Mouse (Mus musculus) left cerebral cortex, adult 18-20 months (tissue): ENCODE data around the gene Gak. TPM values are rescaled to one million over a fixed set of nuclear protein-coding genes. Genes with fewer than 3 reads are reported as not detected.
A peak's percentile ranks its signal among the peaks of the same experiment; 100 is the strongest.

Experiments used
- DNase-seq, 2 experiments: peaks; one replicate each; pipeline ENCODE4 v3.0.0; 2021 to 2022; ENCODE audit warnings: low spot score in 2 of 2, mixed read lengths in 1 of 2
- total RNA-seq, 2 experiments: library from RNA; stranded (reverse); gene quantifications; 2 replicates each; pipeline ENCODE4 v1.2.3; 2021

The Gak gene
- total RNA-seq, 2 experiments from 2014 or later: 95.7 to 98.5 TPM

GRCm38 (mm10) chr5:108610426-108610825 lies 19.1 kb downstream of the Gak start:
- DNase-seq: no peak

- peak; percentile 22 to 42 for DNase-seq
Measured at GRCm38 (mm10) chr5:108602537-108602936, 27.0 kb downstream of the Gak start.

GRCm38 (mm10) chr5:108599923-108600322 lies 29.6 kb downstream of the Gak start:
- no peak for DNase-seq

- DNase-seq: peak; percentile 62 to 77
Measured at GRCm38 (mm10) chr5:108581361-108581891, 48.1 kb downstream of the Gak start.

- DNase-seq: no peak
Measured at GRCm38 (mm10) chr5:108573054-108573453, 56.5 kb downstream of the Gak start.

- DNase-seq: no peak
Measured at GRCm38 (mm10) chr5:108570991-108571390, 58.6 kb downstream of the Gak start.

GRCm38 (mm10) chr5:108567104-108567503 lies 62.5 kb downstream of the Gak start:
- DNase-seq: no peak

- no peak for DNase-seq
Measured at GRCm38 (mm10) chr5:108566523-108566922, 63.0 kb downstream of the Gak start.

- DNase-seq: no peak
Measured at GRCm38 (mm10) chr5:108565381-108565780, 64.2 kb downstream of the Gak start.

- no peak for DNase-seq
Measured at GRCm38 (mm10) chr5:108564346-108564745, 65.2 kb downstream of the Gak start.

GRCm38 (mm10) chr5:108562483-108562882 lies 67.1 kb downstream of the Gak start:
- DNase-seq: no peak

- DNase-seq: no peak
Measured at GRCm38 (mm10) chr5:108556986-108557385, 72.6 kb downstream of the Gak start.

GRCm38 (mm10) chr5:108554041-108554440 lies 75.5 kb downstream of the Gak start:
- no peak for DNase-seq

- no peak for DNase-seq
Measured at GRCm38 (mm10) chr5:108550207-108550594, 79.4 kb downstream of the Gak start.

- peak; percentile 74 to 82 for DNase-seq
Measured at GRCm38 (mm10) chr5:108549489-108550206, 79.9 kb downstream of the Gak start, which contains the start of gene Cplx1. Gene Cplx1, minus strand, starts transcription at chr5:108550024.

GRCm38 (mm10) chr5:108549137-108549488 lies 80.4 kb downstream of the Gak start:
- no peak for DNase-seq

- DNase-seq: no peak
Measured at GRCm38 (mm10) chr5:108547636-108548035, 81.9 kb downstream of the Gak start.

- DNase-seq: no peak
Measured at GRCm38 (mm10) chr5:108543516-108544291, 85.9 kb downstream of the Gak start.

- no peak for DNase-seq
Measured at GRCm38 (mm10) chr5:108534188-108534587, 95.4 kb downstream of the Gak start.

- DNase-seq: peak in 1 of 2 experiments; percentile 22
Measured at GRCm38 (mm10) chr5:108522597-108522996, 107.0 kb downstream of the Gak start.

- peak; percentile 21 to 42 for DNase-seq
Measured at GRCm38 (mm10) chr5:108521896-108522295, 107.7 kb downstream of the Gak start.

- DNase-seq: no peak
Measured at GRCm38 (mm10) chr5:108521016-108521415, 108.5 kb downstream of the Gak start.
